Mouse (Mus musculus) limb, embryonic 14.5 days (tissue): ENCODE results near the gene Pcca. TPM values are rescaled to one million over a fixed set of nuclear protein-coding genes. Genes with fewer than 3 reads are reported as not detected.

Source experiments
- ATAC-seq: fragments of 200-750 bp; cut with Nextera tagmentation; 2 replicates; pipeline ENCODE4 v1.8.0; 2017; ENCODE audit warnings: low read depth, moderate number of reproducible peaks, moderate TSS enrichment; ENCODE audit not compliant: low FRiP score
- DNase-seq: peaks from one replicate; pipeline ENCODE4 v3.0.0-alpha.2; 2015; ENCODE audit warnings: low spot score
- H3K27ac ChIP-seq: fragments of 300-500 bp; sonication (generic); replicated peaks from 2 replicates; pipeline ENCODE4 v1.5.1; 2014; ENCODE audit warnings: low read depth, mild to moderate bottlenecking, low read length, moderate library complexity, mixed read lengths
- H3K27me3 ChIP-seq: fragments of 300-500 bp; sonication (generic); 2 replicates; pipeline ENCODE4 v1.6.1; 2014; ENCODE audit warnings: low read length, mixed read lengths; ENCODE audit not compliant: control insufficient read depth, insufficient read depth
- H3K36me3 ChIP-seq: fragments of 300-500 bp; sonication (generic); 2 replicates; pipeline ENCODE4 v1.6.1; 2014; ENCODE audit warnings: mild to moderate bottlenecking, low read length, moderate library complexity, mixed read lengths; ENCODE audit not compliant: control insufficient read depth, insufficient read depth
- H3K4me1 ChIP-seq: fragments of 300-500 bp; sonication (generic); 2 replicates; pipeline ENCODE4 v1.6.1; 2014; ENCODE audit warnings: antibody characterized with exemption, low read length, mixed read lengths; ENCODE audit not compliant: control insufficient read depth, insufficient read depth
- H3K4me2 ChIP-seq: fragments of 300-500 bp; sonication (generic); replicated peaks from 2 replicates; pipeline ENCODE4 v1.6.1; 2014; ENCODE audit warnings: low read depth, mild to moderate bottlenecking, low read length, moderate library complexity; ENCODE audit not compliant: severe bottlenecking
- H3K4me3 ChIP-seq: fragments of 300-500 bp; sonication (generic); replicated peaks from 2 replicates; pipeline ENCODE4 v1.5.1; 2014; ENCODE audit warnings: low read length
- H3K9ac ChIP-seq: fragments of 300-500 bp; sonication (generic); 2 replicates; pipeline ENCODE4 v1.6.1; 2014; ENCODE audit warnings: mild to moderate bottlenecking, low read depth, low read length, moderate library complexity; ENCODE audit not compliant: severe bottlenecking
- H3K9me3 ChIP-seq: fragments of 300-500 bp; sonication (generic); 2 replicates; pipeline ENCODE4 v1.6.1; 2016; ENCODE audit warnings: low read length; ENCODE audit not compliant: control insufficient read depth
- POLR2A ChIP-seq: fragments of 200-500 bp; IDR thresholded peaks from 2 replicates; pipeline ENCODE4 v1.8.0; 2012; ENCODE audit warnings: inconsistent platforms, mild to moderate bottlenecking, moderate library complexity, borderline replicate concordance; ENCODE audit not compliant: insufficient read depth, insufficient read length; ENCODE audit errors: extremely low read depth
- WGBS: fragments of 180-500 bp; shearing (Covaris S2); extraction: QIAGEN DNeasy Blood & Tissue Kit; methylation state at CpG from one replicate; pipeline ENCODE4 v1.1.7; 2014; 5-methylcytosine and 5-hydroxymethylcytosine counted together
- polyA plus RNA-seq, 2 experiments: library from polyadenylated mRNA; depleted of rRNA in 1 of 2; stranded (reverse) in 1 of 2; unstranded in 1 of 2; fragments of >200 nt; fragmentation: Nextera tagmentation in 1 of 2; extraction: Ambion mirVana in 1 of 2; gene quantifications; 2 replicates each; pipeline versions ENCODE4 v1.2.1 to v1.2.3; 2012 to 2014

The Pcca gene
- polyA plus RNA-seq, 2 experiments, result 15.7 to 17.3 TPM

DNA sequence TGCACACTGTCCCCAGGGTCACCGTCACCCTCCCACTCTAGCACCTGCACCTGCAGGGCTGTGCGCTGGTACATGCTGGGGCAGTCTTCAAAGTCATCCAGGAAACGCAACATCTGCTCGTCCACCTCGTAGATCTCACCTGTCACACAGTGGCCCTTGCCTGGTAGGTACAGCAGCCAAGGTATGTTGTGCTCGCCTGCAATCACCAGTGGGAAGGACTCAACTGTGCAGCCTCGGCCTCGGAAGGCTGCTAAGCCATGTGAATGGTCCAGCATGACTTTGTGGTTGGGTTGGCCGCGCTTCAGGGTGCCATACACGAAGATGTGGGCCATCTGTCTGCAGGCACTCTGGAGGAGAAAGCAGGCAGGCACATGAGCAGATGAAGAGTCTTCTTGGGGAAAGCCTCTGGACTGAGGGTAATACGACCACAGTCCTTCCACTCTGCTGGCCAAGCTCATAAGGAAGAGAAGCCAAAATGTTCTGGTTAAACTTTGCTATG lies 357.4 kb downstream of the Pcca start:
- TF ChIP-seq POLR2A, result no peak
- no peak overlapping the region for H3K4me3 ChIP-seq
- 0 out of 2 replicates have a peak, but pooled peaks cover 3% of the 10 kb centered on the region for H3K36me3 ChIP-seq
- WGBS, result 91% methylated on average over 12 of the region's 12 CpGs
- H3K4me1 ChIP-seq, result no peaks in the 10 kb centered on the region
- H3K9me3 ChIP-seq, result no peaks in the 10 kb centered on the region
- no peak overlapping the region for H3K9ac ChIP-seq
- H3K27ac ChIP-seq, result no peak overlapping the region
- no peak for DNase-seq
- H3K27me3 ChIP-seq, result no peaks in the 10 kb centered on the region
- ATAC-seq, result no peak
- H3K4me2 ChIP-seq, result no peak overlapping the region

- 95% methylated on average over 1 of the region's 1 CpGs for WGBS
- no peak overlapping the region for H3K27ac ChIP-seq
Measured at GRCm38 (mm10) chr14:122896106-122896505, 362.0 kb downstream of the Pcca start.

DNA sequence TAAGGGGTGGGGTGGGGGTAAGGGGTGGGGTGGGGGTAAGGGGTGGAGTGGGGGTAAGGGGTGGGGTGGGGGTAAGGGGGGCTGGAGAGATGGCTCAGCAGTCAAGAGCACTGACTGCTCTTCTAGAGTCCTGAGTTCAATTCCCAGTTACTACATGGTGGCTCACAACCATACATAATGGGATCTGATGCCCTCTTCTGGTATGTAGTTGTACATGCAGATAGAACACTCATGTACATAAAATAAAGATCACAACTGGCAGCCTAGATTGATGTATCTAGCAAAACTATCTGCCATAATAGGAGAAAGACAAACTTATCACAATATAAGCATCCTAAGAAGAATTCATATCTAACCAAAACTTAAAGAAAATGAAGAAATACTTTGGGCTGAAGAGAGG lies 364.4 kb downstream of the Pcca start:
- H3K4me3 ChIP-seq, result no peak overlapping the region
- no peak overlapping the region for H3K9ac ChIP-seq
- no peak for TF ChIP-seq POLR2A
- H3K36me3 ChIP-seq, result no peaks in the 10 kb centered on the region
- H3K4me1 ChIP-seq, result peaks cover 12% of the 10 kb centered on the region
- ATAC-seq (no peak), DNase-seq (no peak)
- H3K27me3 ChIP-seq, result no peaks in the 10 kb centered on the region
- no peaks in the 10 kb centered on the region for H3K9me3 ChIP-seq
- no peak overlapping the region for H3K4me2 ChIP-seq
- H3K27ac ChIP-seq, result no peak overlapping the region

More at GRCm38 (mm10) chr14:122896106-122896505, 362.0 kb downstream of the Pcca start:
- no peak for ATAC-seq
- TF ChIP-seq POLR2A, result no peak
- Histone ChIP-seq H3K4me3 (no peak overlapping the region), H3K4me1 (no peaks in the 10 kb centered on the region), H3K36me3 (0 out of 2 replicates have a peak, but pooled peaks cover 3% of the 10 kb centered on the region), H3K9ac (no peak overlapping the region), H3K9me3 (no peaks in the 10 kb centered on the region), H3K27me3 (no peaks in the 10 kb centered on the region), H3K4me2 (no peak overlapping the region)
- no peak for DNase-seq

DNA sequence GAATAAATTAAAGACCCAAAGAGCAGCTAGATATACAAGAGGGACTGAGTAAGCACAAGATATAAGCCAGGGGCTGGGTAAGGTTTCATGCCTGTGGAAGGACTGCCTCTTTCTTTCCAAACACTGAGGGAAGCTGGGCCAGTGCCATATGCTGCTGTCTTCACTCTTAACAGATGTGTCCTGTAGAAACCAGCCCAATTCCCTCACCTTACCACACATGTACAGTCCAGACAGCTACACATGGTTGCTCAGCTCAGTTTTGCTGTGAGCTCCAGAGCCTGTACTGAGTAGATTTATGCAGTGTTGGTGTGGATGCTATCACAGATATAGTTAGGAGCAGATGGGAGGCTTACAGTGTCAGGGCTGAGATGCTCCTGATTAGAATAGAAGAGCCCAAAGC lies 366.6 kb downstream of the Pcca start:
- H3K27me3 ChIP-seq, result no peaks in the 10 kb centered on the region
- no peaks in the 10 kb centered on the region for H3K36me3 ChIP-seq
- ATAC-seq (peak; percentile 53; the same call in 1 of the 2 replicates), DNase-seq (peak; percentile 49)
- no peaks in the 10 kb centered on the region for H3K9me3 ChIP-seq
- H3K4me1 ChIP-seq, result peaks cover 12% of the 10 kb centered on the region
- no peak overlapping the region for H3K4me3 ChIP-seq
- H3K4me2 ChIP-seq, result no peak overlapping the region
- H3K9ac ChIP-seq, result no peak overlapping the region
- TF ChIP-seq POLR2A, result no peak
- H3K27ac ChIP-seq, result no peak overlapping the region

- Histone ChIP-seq H3K27ac (no peak overlapping the region), H3K9ac (no peak overlapping the region), H3K9me3 (no peaks in the 10 kb centered on the region), H3K4me1 (peaks cover 12% of the 10 kb centered on the region), H3K27me3 (no peaks in the 10 kb centered on the region), H3K4me3 (no peak overlapping the region), H3K4me2 (no peak overlapping the region), H3K36me3 (no peaks in the 10 kb centered on the region)
- DNase-seq, result no peak
- ATAC-seq, result no peak
- 80% methylated on average over 3 of the region's 3 CpGs for WGBS
- no peak for TF ChIP-seq POLR2A
Measured at GRCm38 (mm10) chr14:122901177-122901576, 367.1 kb downstream of the Pcca start.

DNA sequence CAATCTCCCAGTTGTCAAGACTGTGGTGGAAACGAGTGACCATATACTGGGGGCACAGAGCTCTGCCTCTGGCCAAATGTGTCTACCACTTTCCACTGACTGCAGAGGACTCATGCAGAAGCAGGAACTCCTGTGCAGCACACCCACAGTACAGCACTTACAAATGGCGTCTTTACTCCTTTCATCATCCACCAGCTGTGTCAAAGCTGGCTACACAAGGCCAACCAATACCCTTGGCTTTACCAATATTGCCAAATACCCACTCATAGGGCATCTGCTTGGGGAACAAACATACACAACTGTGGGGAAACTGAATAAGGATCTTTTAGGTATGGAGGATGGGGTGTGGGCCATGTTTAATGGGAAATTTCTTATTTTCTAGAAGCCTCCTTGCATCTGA lies 367.6 kb downstream of the Pcca start:
- no peak for DNase-seq
- H3K4me1 ChIP-seq, result peaks cover 12% of the 10 kb centered on the region
- no peak overlapping the region for H3K27ac ChIP-seq
- no peak for TF ChIP-seq POLR2A
- no peak overlapping the region for H3K9ac ChIP-seq
- H3K4me2 ChIP-seq, result no peak overlapping the region
- 71% methylated on average over 2 of the region's 2 CpGs for WGBS
- H3K9me3 ChIP-seq, result no peaks in the 10 kb centered on the region; the same call in 1 of the 2 replicates
- no peaks in the 10 kb centered on the region for H3K27me3 ChIP-seq
- no peak overlapping the region for H3K4me3 ChIP-seq
- no peaks in the 10 kb centered on the region for H3K36me3 ChIP-seq
- no peak for ATAC-seq
